Mouse (Mus musculus): ENCODE data around the gene Naip2. TPM values are rescaled to one million over a fixed set of nuclear protein-coding genes. Genes with fewer than 3 reads are reported as not detected.
"Not testable (repeated sequence)": the region's sequence is repeated elsewhere in the genome, so short reads cannot be mapped to it uniquely, and the experiment has no call there.

Naip2 gene
- polyA plus RNA-seq, 1 experiment from 2014 or later: 0.17 TPM

- not testable (repeated sequence) for H3K4me2 ChIP-seq; ATAC-seq (ENCODE audit: insufficient number of reproducible peaks, low FRiP score); H3K36me3 ChIP-seq; H3K4me3 ChIP-seq; H3K9me3 ChIP-seq (replicated peaks); H3K9ac ChIP-seq; H3K27me3 ChIP-seq (replicated peaks); H3K27ac ChIP-seq (ENCODE audit: poor library complexity, severe bottlenecking); H3K4me1 ChIP-seq (replicated peaks)
These were observed 39.4 kb downstream of the Naip2 start for GRCm38 (mm10) chr13:100162467-100162866.

DNA sequence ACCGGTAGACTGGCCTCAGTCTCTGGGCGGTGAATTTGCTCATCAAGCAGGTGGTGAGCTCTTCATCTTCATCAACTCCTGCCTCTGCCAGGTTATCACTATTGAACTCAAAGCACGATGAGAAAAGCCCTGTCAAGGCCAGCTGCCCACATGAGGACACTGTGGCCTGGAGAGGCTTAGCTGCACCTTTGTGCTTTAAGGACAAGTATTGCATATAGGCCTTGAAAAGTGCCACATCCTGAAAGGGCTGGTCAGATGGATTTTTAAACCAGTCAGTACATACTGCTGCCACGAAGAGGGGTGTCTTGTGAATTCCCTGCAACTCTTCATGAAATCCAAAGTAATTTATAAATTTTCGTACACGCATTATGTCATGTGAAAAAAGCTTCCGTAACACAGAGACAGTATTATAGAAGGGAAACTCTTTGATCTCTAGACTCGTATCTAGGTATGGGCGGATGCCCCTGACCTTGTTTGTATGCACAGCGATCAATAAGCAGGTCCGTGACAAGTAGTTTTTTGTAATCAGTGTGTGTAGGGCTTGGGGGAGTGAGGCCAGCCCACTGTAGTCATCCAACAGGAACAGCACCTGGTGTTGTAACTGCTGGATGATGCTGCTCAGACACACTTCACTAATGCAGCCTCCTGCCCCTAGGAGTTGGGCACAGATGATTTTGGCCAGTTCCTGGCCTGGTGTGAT lies 40.6 kb downstream of the Naip2 start:
- not testable (repeated sequence) for H3K4me2 ChIP-seq; H3K4me3 ChIP-seq; H3K27me3 ChIP-seq (replicated peaks); H3K36me3 ChIP-seq; H3K9ac ChIP-seq; ATAC-seq (ENCODE audit: insufficient number of reproducible peaks, low FRiP score); H3K9me3 ChIP-seq (replicated peaks); H3K27ac ChIP-seq (ENCODE audit: poor library complexity, severe bottlenecking); H3K4me1 ChIP-seq (replicated peaks)
- WGBS: 78% methylated on average over 11 of the region's 11 CpGs

DNA sequence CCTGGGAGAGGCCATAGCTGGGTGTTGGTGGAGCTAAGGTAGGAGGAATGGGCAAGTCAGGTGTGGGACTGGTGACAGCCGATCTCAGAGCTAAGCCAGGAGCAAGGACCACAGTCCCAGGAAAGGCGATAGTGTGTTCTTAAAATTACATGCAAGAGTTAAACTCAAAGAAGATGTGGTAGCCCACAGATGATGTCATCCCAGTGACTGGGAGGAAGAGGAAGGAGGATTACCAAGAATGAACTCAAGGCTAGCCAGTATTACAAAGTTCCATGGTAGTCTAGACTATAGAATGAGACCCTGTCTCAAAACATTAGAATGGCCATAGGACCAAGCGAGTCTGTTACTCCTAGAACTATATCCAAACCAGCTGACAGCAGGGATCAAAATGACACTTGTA lies 45.3 kb downstream of the Naip2 start:
- 81% methylated on average over 3 of the region's 3 CpGs for WGBS

DNA sequence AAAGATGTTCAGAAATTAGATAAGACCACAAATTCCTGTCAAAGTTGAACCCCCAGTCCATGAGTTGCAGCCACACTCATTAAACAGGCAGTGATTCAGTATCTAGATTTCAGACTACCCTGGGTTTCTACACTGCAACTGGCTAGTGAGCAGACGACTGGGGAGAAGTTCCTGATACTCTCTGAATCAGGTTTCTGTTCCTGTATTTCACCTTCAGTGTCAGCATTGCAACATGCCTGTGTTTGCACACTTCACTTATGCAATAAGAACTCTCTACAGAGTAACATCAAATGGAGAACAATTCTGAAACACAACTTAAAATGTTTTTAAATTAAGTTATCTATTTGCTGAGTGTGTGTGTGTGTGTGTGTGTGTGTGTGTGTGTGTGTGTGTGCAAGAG lies 49.2 kb downstream of the Naip2 start:
- Histone ChIP-seq H3K4me3 (no peak overlapping the region), H3K9ac (no peak overlapping the region), H3K4me2 (no peak overlapping the region), H3K36me3 (no peaks in the 10 kb centered on the region), H3K4me1 (replicated peaks) (no peaks in the 10 kb centered on the region), H3K27me3 (replicated peaks) (no peaks in the 10 kb centered on the region), H3K27ac (ENCODE audit: poor library complexity, severe bottlenecking) (no peak overlapping the region), H3K9me3 (replicated peaks) (no peaks in the 10 kb centered on the region)
- no peak for ATAC-seq (ENCODE audit: insufficient number of reproducible peaks, low FRiP score)
- WGBS: 42% methylated on average over 1 of the region's 1 CpGs

More for the DNA sequence above, 45.3 kb downstream of the Naip2 start:
- ATAC-seq (ENCODE audit: insufficient number of reproducible peaks, low FRiP score): no peak
- H3K36me3 ChIP-seq: no peaks in the 10 kb centered on the region
- H3K4me2 ChIP-seq: no peak overlapping the region
- H3K4me1 ChIP-seq (replicated peaks): no peaks in the 10 kb centered on the region
- H3K27me3 ChIP-seq (replicated peaks): no peaks in the 10 kb centered on the region
- H3K4me3 ChIP-seq: no peak overlapping the region
- no peak overlapping the region for H3K9ac ChIP-seq
- H3K9me3 ChIP-seq (replicated peaks): no peaks in the 10 kb centered on the region
- no peak overlapping the region for H3K27ac ChIP-seq (ENCODE audit: poor library complexity, severe bottlenecking)

DNA sequence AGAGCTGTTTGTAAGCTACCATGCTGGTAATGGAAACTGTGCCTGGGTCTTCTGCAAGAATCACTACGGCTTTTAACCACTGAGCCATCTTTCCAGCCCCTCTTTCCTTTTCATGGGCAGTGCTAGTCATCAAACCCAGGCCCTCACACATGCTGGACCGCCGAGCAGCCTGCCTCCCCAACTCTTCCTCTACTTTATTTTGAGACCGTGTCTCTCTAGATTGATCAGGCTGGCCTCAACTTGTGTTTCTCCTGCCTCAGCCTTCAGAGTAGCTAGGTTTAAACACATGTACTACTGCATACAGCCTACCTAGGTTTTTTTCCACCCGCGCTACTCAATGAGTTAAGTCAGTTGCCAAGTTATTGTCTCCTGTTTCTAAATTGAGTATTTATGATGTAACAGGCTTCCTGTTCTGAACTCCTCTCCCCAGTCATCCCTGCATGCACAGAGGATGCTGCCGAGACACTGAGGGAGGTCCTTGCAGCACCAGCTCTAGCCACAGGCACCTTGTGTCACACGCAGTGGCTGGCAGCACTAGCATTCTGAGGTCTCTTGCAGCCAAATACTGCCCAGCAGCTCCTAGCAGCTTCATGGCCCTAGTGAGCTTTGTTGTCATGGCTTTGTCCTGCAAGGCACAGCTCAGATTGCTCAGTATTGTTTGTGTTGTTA lies 60.1 kb downstream of the Naip2 start:
- H3K9me3 ChIP-seq (replicated peaks): no peaks in the 10 kb centered on the region
- WGBS: 75% methylated on average over 8 of the region's 8 CpGs
- ATAC-seq (ENCODE audit: insufficient number of reproducible peaks, low FRiP score): no peak
- no peak overlapping the region for H3K9ac ChIP-seq
- H3K27ac ChIP-seq (ENCODE audit: poor library complexity, severe bottlenecking): no peak overlapping the region
- H3K4me3 ChIP-seq: no peak overlapping the region
- no peak overlapping the region for H3K4me2 ChIP-seq
- H3K27me3 ChIP-seq (replicated peaks): no peaks in the 10 kb centered on the region
- no peaks in the 10 kb centered on the region for H3K4me1 ChIP-seq (replicated peaks)
- peaks cover 21% of the 10 kb centered on the region for H3K36me3 ChIP-seq

DNA sequence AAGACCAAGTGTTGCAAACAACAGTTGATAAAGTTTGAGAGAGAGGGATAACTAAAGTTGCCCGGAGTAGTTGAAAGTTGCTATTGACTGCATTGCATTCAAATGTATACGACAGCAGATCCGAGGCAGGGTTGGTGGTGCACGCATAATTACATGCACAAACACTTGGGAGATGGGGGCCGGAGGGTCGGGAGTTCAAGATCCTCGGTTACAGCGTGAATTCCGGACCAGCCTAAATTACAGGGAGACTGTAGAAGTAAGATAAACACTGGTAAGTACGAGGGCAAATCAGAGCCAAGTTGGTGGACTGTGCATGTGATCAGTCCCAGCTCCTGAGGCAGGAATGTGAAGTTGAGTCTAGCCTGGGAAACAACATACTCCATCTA lies 76.6 kb downstream of the Naip2 start:
- Histone ChIP-seq H3K4me3 (peak overlapping the region; percentile 97), H3K36me3 (peaks cover 32% of the 10 kb centered on the region), H3K9me3 (replicated peaks) (no peaks in the 10 kb centered on the region), H3K9ac (peak overlapping the region; percentile 86), H3K4me2 (peak overlapping the region; percentile 91), H3K27me3 (replicated peaks) (no peaks in the 10 kb centered on the region), H3K4me1 (replicated peaks) (peaks cover 9% of the 10 kb centered on the region), H3K27ac (ENCODE audit: poor library complexity, severe bottlenecking) (no peak overlapping the region)
- WGBS: 3% methylated on average over 10 of the region's 10 CpGs
- no peak for ATAC-seq (ENCODE audit: insufficient number of reproducible peaks, low FRiP score)

GRCm38 (mm10) chr13:100124423-100125257 lies 77.3 kb downstream of the Naip2 start, which contains the start of gene Smn1:
Gene Smn1, plus strand, starts transcription at chr13:100124852.
- Histone ChIP-seq H3K27ac (ENCODE audit: poor library complexity, severe bottlenecking) (no peak within 1 kb of the TSS), H3K27me3 (replicated peaks) (no peaks in the 10 kb centered on the region), H3K4me2 (peak within 1 kb of the TSS; percentile 91), H3K4me1 (replicated peaks) (peaks cover 9% of the 10 kb centered on the region), H3K9me3 (replicated peaks) (no peaks in the 10 kb centered on the region), H3K9ac (peak within 1 kb of the TSS; percentile 86), H3K36me3 (peaks cover 29% of the 10 kb centered on the region), H3K4me3 (peak within 1 kb of the TSS; percentile 97)
- peak; percentile 92 for ATAC-seq (ENCODE audit: insufficient number of reproducible peaks, low FRiP score)
- 4% methylated on average over 42 of the region's 42 CpGs for WGBS

DNA sequence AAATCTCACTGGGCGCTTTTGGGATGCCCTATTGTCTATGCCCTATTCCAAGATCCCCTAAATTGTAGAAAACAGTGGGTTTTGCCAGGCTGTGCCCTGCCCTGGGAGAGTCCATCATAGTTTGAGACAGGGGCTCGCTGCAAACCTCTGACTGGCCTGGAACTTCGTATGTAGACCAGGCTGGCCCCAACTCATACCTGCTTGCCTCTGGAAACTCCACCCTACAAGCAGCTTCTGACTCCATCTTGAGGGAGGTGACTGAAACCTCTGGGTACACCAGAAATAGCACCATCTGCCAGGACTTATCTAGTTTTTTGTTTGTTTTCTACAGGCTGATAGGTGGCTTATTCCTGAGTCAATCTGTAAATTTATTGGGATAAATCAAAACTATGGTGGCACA lies 77.9 kb downstream of the Naip2 start:
- WGBS: 78% methylated on average over 3 of the region's 3 CpGs
- H3K4me2 ChIP-seq: peak overlapping the region; percentile 91
- H3K9ac ChIP-seq: no peak overlapping the region
- peaks cover 9% of the 10 kb centered on the region for H3K4me1 ChIP-seq (replicated peaks)
- no peak overlapping the region for H3K27ac ChIP-seq (ENCODE audit: poor library complexity, severe bottlenecking)
- H3K4me3 ChIP-seq: peak overlapping the region; percentile 97
- no peak for ATAC-seq (ENCODE audit: insufficient number of reproducible peaks, low FRiP score)
- no peaks in the 10 kb centered on the region for H3K27me3 ChIP-seq (replicated peaks)
- peaks cover 23% of the 10 kb centered on the region for H3K36me3 ChIP-seq
- no peaks in the 10 kb centered on the region for H3K9me3 ChIP-seq (replicated peaks)

DNA sequence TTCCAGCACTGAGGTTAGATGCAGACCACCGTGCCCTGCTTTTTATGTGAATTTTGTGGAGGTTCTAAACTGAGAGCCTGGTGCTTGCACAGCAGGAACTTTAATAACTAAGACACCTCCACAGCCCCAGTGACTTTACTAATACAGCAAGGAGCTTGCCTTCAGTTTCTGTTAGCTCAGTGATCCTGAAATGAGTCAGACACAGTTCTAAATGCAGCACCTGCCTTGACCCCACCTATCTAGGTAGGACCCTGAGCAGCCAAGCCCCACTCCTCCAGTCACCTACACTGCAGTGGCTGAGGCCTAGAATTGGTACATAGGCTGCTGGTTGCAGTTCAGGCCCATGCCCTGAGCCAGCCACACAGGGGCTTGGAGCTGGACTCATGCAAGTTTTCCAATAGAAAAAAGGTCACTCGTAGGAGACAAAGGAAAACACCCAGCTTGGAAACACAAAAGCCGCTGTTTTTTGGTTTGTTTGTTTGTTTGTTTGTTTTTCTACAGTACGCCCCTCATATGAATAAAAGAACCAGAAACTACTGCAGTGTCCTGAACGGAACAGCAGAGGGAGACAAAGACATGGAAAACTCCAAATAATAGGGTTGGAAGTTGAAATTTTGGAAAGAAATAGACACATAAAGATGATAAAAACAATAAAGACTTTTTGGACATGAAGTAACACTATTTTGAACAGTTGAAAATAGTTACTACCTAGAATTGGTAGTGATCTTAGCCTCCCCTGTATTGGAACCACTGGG lies 89.5 kb downstream of the Naip2 start:
- whole genome bisulfite sequencing: 40% methylated on average over 5 of the region's 5 CpGs
- Histone ChIP-seq H3K9me3 (replicated peaks) (no peaks in the 10 kb centered on the region), H3K4me1 (replicated peaks) (0 out of 2 replicates have a peak, but pooled peaks cover 5% of the 10 kb centered on the region), H3K9ac (no peak overlapping the region), H3K4me3 (no peak overlapping the region), H3K27me3 (replicated peaks) (no peaks in the 10 kb centered on the region), H3K36me3 (peaks cover 15% of the 10 kb centered on the region), H3K4me2 (no peak overlapping the region), H3K27ac (ENCODE audit: poor library complexity, severe bottlenecking) (no peak overlapping the region)
- ATAC-seq (ENCODE audit: insufficient number of reproducible peaks, low FRiP score): no peak

GRCm38 (mm10) chr13:100107652-100108472 lies 94.0 kb downstream of the Naip2 start, which contains the start of gene Serf1:
Gene Serf1, plus strand, starts transcription at chr13:100108012.
- no peaks in the 10 kb centered on the region for H3K36me3 ChIP-seq
- peak; percentile 84 for ATAC-seq (ENCODE audit: insufficient number of reproducible peaks, low FRiP score)
- H3K27me3 ChIP-seq (replicated peaks): no peaks in the 10 kb centered on the region
- H3K4me1 ChIP-seq (replicated peaks): peaks cover 10% of the 10 kb centered on the region; the same call in 1 of the 2 replicates
- peak within 1 kb of the TSS; percentile 66 for H3K4me3 ChIP-seq
- 1% methylated on average over 75 of the region's 76 CpGs for WGBS
- peak within 1 kb of the TSS; percentile 95 for H3K4me2 ChIP-seq
- no peaks in the 10 kb centered on the region for H3K9me3 ChIP-seq (replicated peaks)
- peak within 1 kb of the TSS; percentile 78 for H3K9ac ChIP-seq
- peak within 1 kb of the TSS; percentile 18 for H3K27ac ChIP-seq (ENCODE audit: poor library complexity, severe bottlenecking)

Measured in heart, embryonic 12.5 days (tissue).